Mouse (Mus musculus): ENCODE measurements around the gene Lgi2. TPM values are rescaled to one million over a fixed set of nuclear protein-coding genes. Genes with fewer than 3 reads are reported as not detected.

Gene Lgi2
- polyA plus RNA-seq, 1 experiment from 2014 or later = 0.26 TPM

DNA sequence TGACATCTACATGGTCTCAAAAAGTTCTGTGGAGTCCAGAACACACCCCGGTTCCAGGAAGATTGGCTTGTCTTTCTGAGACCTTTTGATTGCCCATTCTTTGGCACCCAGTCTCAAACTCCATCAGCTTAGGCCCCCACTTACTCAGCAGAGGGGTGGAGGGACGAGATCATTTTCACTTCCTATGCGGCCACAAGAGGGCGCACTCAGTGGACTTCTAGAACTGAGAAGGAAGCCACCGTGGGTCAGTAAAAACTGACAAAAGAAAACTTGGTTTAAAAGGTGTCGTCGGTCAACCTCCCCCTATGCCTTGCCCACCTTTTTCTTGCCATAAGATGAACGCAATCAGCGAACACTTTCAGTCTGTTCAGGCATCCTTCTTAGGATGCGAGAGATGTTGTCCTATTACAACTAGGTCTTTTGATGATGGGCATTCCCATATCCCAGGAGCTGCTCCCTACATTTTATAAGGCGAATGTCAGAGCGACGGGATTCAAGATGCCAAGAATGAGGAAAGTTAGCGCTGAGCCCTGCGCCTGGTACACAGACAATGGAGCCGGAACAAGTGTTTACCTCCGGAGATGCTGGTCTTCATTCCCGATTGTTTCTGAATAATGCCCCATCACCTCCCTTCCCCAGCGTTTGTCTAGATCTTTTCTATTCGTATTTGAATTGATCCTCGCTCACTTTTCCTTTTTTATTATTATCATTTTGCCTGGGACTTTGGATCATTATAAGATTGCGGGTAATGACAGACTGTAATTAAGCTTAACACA is 50.8 kb downstream of the Lgi2 start:
- no peak overlapping the region for H3K4me3 ChIP-seq (ENCODE audit: low read depth, low read length)
- ATAC-seq = no peak
- WGBS (ENCODE audit: insufficient replicate concordance) = 28% methylated on average over 22 of the region's 22 CpGs

DNA sequence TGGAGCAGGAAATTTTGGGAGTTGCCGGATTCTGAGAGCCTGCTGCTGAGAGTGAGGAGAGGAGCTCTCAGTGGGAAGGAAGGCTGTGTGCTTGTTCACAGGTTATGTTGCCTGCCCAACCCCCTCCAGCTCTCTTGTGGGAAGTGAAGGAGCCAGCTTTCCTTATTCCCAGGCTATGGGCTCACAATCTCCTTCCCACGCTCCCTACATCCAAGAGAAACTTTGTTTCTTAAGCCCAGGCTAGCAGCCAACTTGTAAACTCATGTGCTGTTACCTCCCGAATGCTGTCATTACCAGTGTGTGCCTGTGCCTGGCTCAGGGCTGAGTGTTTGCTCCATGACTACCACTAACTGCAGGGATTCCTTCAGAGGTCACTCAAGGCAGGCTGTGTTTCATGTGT is 55.2 kb downstream of the Lgi2 start:
- TF ChIP-seq CTCF (IDR thresholded peaks at IDR 0.05; ENCODE audit: low read depth) (no peak), EP300 (IDR thresholded peaks at IDR 0.05; ENCODE audit: low read depth) (no peak)
- 65% methylated on average over 3 of the region's 3 CpGs for WGBS (ENCODE audit: insufficient replicate concordance)
- Histone ChIP-seq H3K9ac (replicated peaks) (no peak overlapping the region), H3K4me3 (ENCODE audit: low read depth, low read length) (no peak overlapping the region), H3K27ac (ENCODE audit: low read depth) (no peak overlapping the region), H3K27me3 (ENCODE audit: insufficient read depth, low read length) (0 out of 2 replicates have a peak, but pooled peaks cover 3% of the 10 kb centered on the region), H3K4me1 (ENCODE audit: insufficient read depth) (0 out of 2 replicates have a peak, but pooled peaks cover 3% of the 10 kb centered on the region), H3K9me3 (ENCODE audit: low read length) (no peaks in the 10 kb centered on the region), H3K4me2 (ENCODE audit: low read depth, low read length) (no peak overlapping the region), H3K36me3 (replicated peaks; ENCODE audit: insufficient read depth, low read length) (no peaks in the 10 kb centered on the region)
- DNase-seq (no peak), ATAC-seq (no peak)

More for the DNA sequence above, 50.8 kb downstream of the Lgi2 start:
- peak overlapping the region; percentile 47 for H3K4me2 ChIP-seq (ENCODE audit: low read depth, low read length)
- no peak overlapping the region for H3K9ac ChIP-seq (replicated peaks)
- H3K27ac ChIP-seq (ENCODE audit: low read depth) = no peak overlapping the region
- 0 out of 2 replicates have a peak, but pooled peaks cover 5% of the 10 kb centered on the region for H3K27me3 ChIP-seq (ENCODE audit: insufficient read depth, low read length)
- 0 out of 2 replicates have a peak, but pooled peaks cover 3% of the 10 kb centered on the region for H3K4me1 ChIP-seq (ENCODE audit: insufficient read depth)
- peak; percentile 67 for DNase-seq
- TF ChIP-seq EP300 (IDR thresholded peaks at IDR 0.05; ENCODE audit: low read depth) = no peak
- TF ChIP-seq CTCF (IDR thresholded peaks at IDR 0.05; ENCODE audit: low read depth) = peak; percentile 77
- no peaks in the 10 kb centered on the region for H3K9me3 ChIP-seq (ENCODE audit: low read length)
- no peaks in the 10 kb centered on the region for H3K36me3 ChIP-seq (replicated peaks; ENCODE audit: insufficient read depth, low read length)

DNA sequence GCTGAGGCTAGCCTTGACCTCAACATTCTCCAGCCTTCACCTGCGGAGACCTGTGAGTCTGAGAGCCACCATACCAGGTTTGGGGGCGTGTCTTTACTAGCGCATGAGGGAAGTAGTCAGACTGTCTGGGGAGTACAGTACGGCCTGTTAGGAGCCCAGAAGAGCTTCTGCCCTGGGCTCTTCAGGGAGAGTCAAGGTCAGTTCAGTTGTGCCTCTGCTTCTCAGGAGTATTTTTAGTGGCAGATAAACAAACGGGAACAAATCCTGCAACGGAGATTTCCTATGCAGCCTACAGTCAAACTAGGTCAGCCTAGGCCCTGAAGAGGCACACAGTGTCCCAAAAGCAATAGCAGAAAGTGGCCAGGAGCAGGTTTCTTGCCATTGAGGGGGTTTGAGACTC is 56.8 kb downstream of the Lgi2 start:
- TF ChIP-seq CTCF (IDR thresholded peaks at IDR 0.05; ENCODE audit: low read depth) = no peak
- no peak for TF ChIP-seq EP300 (IDR thresholded peaks at IDR 0.05; ENCODE audit: low read depth)
- ATAC-seq = no peak
- DNase-seq = no peak
- no peaks in the 10 kb centered on the region for H3K4me1 ChIP-seq (ENCODE audit: insufficient read depth)
- no peaks in the 10 kb centered on the region for H3K9me3 ChIP-seq (ENCODE audit: low read length)
- H3K4me2 ChIP-seq (ENCODE audit: low read depth, low read length) = no peak overlapping the region
- H3K27me3 ChIP-seq (ENCODE audit: insufficient read depth, low read length) = no peaks in the 10 kb centered on the region
- no peaks in the 10 kb centered on the region for H3K36me3 ChIP-seq (replicated peaks; ENCODE audit: insufficient read depth, low read length)
- no peak overlapping the region for H3K9ac ChIP-seq (replicated peaks)
- H3K27ac ChIP-seq (ENCODE audit: low read depth) = no peak overlapping the region
- WGBS (ENCODE audit: insufficient replicate concordance) = 76% methylated on average over 6 of the region's 6 CpGs
- H3K4me3 ChIP-seq (ENCODE audit: low read depth, low read length) = no peak overlapping the region

DNA sequence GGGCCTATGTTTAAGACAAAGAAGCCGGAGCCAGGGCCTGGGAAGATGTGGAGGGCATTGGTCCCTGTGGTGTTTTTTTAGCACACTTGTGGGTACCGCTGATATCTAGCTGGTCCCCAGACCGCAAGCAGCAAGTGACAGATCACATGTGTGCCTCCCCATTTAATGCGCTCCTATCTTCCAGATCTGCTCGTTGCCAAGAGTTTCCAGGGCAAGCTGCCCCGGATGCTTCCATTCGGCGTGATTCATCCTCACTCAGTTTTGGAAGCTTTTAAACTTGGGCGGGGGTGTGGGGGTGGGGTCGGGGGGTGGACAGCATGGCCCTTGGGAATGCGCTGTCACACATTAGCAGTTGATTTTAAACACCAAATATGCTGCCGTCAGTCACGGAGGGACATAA is 61.6 kb downstream of the Lgi2 start:
- no peak for DNase-seq
- 84% methylated on average over 13 of the region's 13 CpGs for WGBS (ENCODE audit: insufficient replicate concordance)

DNA sequence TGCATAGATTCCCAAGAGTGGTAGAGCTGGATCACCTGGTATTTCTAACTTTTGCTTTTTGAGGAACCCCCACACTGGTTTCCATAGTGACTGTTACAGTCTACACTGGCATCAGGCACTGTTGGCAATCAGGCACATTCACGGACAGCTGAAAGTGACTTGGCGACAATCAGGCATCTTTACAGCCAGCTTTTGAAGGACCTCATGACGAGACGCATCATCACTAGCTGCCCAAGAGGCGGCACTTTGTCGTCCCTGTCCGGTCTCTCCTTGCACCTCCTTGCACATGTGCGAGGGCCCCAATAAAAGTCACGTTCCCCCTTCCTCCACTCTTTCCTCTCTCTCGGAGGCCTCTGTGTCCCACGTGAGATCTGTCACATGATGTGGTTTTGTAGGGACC is 62.1 kb downstream of the Lgi2 start:
- H3K9me3 ChIP-seq (ENCODE audit: low read length) = no peaks in the 10 kb centered on the region
- no peak overlapping the region for H3K4me3 ChIP-seq (ENCODE audit: low read depth, low read length)
- no peak overlapping the region for H3K4me2 ChIP-seq (ENCODE audit: low read depth, low read length)
- 84% methylated on average over 11 of the region's 11 CpGs for WGBS (ENCODE audit: insufficient replicate concordance)
- no peak overlapping the region for H3K27ac ChIP-seq (ENCODE audit: low read depth)
- H3K9ac ChIP-seq (replicated peaks) = no peak overlapping the region
- H3K4me1 ChIP-seq (ENCODE audit: insufficient read depth) = no peaks in the 10 kb centered on the region
- no peaks in the 10 kb centered on the region for H3K27me3 ChIP-seq (ENCODE audit: insufficient read depth, low read length)
- no peaks in the 10 kb centered on the region for H3K36me3 ChIP-seq (replicated peaks; ENCODE audit: insufficient read depth, low read length)
- DNase-seq (no peak), ATAC-seq (no peak)
- TF ChIP-seq EP300 (IDR thresholded peaks at IDR 0.05; ENCODE audit: low read depth) (no peak), CTCF (IDR thresholded peaks at IDR 0.05; ENCODE audit: low read depth) (no peak)

More for the DNA sequence above, 61.6 kb downstream of the Lgi2 start:
- ATAC-seq = no peak
- Histone ChIP-seq H3K36me3 (replicated peaks; ENCODE audit: insufficient read depth, low read length) (no peaks in the 10 kb centered on the region), H3K9ac (replicated peaks) (no peak overlapping the region), H3K27ac (ENCODE audit: low read depth) (no peak overlapping the region), H3K27me3 (ENCODE audit: insufficient read depth, low read length) (no peaks in the 10 kb centered on the region), H3K4me2 (ENCODE audit: low read depth, low read length) (no peak overlapping the region), H3K4me1 (ENCODE audit: insufficient read depth) (no peaks in the 10 kb centered on the region), H3K9me3 (ENCODE audit: low read length) (no peaks in the 10 kb centered on the region), H3K4me3 (ENCODE audit: low read depth, low read length) (no peak overlapping the region)
- no peak for TF ChIP-seq EP300 (IDR thresholded peaks at IDR 0.05; ENCODE audit: low read depth)
- TF ChIP-seq CTCF (IDR thresholded peaks at IDR 0.05; ENCODE audit: low read depth) = no peak

DNA sequence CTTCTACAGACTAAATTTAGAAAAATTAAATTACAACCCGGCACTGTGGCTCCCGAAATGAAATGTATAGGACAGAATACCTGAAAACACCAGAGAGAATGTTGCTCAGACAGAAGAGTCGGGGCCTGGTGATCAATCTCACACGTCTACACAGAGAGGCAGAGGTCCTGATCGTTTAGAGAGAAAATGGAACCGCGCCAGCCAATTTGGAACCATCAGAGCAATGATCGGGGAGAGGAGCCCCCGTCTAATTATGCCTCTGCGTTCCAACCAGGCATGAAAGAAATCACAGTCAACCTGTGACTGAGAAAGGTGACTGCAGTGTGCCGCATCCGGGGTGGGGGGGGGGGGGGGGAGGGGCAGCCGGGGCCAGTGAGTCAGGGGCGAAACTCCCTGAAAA is 70.6 kb downstream of the Lgi2 start:
- Histone ChIP-seq H3K4me3 (ENCODE audit: low read depth, low read length) (no peak overlapping the region), H3K9ac (replicated peaks) (no peak overlapping the region), H3K9me3 (ENCODE audit: low read length) (no peaks in the 10 kb centered on the region), H3K36me3 (replicated peaks; ENCODE audit: insufficient read depth, low read length) (no peaks in the 10 kb centered on the region), H3K4me2 (ENCODE audit: low read depth, low read length) (no peak overlapping the region), H3K27me3 (ENCODE audit: insufficient read depth, low read length) (no peaks in the 10 kb centered on the region), H3K27ac (ENCODE audit: low read depth) (no peak overlapping the region), H3K4me1 (ENCODE audit: insufficient read depth) (no peaks in the 10 kb centered on the region)
- TF ChIP-seq EP300 (IDR thresholded peaks at IDR 0.05; ENCODE audit: low read depth) = no peak
- TF ChIP-seq CTCF (IDR thresholded peaks at IDR 0.05; ENCODE audit: low read depth) = no peak
- 57% methylated on average over 14 of the region's 14 CpGs for whole genome bisulfite sequencing (ENCODE audit: insufficient replicate concordance)
- ATAC-seq (no peak), DNase-seq (no peak)
